Mouse (Mus musculus): Measurements from ENCODE around the gene Lpp.

Gene Lpp

DNA sequence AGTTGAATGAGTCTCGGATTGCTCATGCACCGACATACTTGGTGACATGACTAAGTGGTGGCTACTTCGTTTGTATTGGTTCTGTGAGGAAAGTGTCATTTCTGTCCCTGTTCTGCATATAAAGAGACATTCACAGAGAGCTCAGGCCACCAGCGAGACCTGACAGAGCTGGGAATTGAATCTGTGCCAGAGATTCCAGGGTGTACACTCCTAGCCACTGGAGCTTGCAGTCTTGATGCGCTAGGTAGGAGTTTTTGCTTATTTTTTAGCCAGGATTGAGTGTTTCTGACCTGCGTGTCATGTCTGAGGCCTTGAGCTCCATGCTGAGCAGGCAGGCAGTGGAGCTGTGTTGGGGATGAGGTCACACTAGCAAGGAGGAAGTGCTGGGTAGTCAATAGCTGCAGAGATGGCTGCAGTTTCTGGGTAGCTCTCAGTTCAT, 41.8 kb downstream of the Lpp start:
- no peak for DNase-seq (ENCODE audit: low spot score)

DNA sequence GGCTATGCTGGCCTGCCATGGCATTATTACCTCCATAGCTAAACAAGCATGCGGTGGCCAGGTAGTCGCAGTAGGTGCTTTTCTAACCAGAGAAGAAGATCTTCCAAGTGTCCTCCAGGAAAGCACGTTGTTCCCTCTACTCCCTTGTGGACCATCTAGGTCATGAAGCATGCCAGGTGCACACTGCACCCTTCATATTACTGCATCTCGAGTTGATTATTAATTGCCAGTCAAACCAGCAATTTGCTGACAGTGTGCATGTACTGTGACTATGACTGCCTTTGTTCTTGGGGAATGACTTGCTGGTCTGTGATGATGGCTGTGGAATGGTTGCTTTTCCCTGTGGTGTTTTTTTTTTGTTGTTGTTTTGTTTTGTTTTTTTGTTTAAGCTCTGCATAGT, 45.1 kb downstream of the Lpp start:
- no peak for DNase-seq (ENCODE audit: low spot score)

DNA sequence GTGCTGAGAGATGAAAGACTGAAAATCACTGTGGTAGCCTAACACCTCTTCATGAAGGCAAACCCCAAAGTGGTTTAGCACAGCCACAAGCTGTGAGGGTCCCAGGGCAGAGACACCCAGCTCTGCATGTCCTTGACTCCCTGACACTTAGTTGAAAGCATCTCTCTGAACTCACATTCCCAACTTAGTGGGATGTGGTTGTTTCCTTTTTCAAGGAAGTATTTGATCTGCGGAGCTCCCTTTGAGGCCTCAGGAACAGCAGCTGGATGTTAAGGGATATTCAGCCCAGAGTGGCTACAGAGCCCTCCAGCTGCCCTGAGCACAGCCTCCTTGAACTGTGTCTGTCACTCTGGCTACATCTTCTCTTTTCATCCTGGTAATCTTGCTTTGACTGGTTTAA, 48.0 kb downstream of the Lpp start:
- DNase-seq (ENCODE audit: low spot score), result no peak

DNA sequence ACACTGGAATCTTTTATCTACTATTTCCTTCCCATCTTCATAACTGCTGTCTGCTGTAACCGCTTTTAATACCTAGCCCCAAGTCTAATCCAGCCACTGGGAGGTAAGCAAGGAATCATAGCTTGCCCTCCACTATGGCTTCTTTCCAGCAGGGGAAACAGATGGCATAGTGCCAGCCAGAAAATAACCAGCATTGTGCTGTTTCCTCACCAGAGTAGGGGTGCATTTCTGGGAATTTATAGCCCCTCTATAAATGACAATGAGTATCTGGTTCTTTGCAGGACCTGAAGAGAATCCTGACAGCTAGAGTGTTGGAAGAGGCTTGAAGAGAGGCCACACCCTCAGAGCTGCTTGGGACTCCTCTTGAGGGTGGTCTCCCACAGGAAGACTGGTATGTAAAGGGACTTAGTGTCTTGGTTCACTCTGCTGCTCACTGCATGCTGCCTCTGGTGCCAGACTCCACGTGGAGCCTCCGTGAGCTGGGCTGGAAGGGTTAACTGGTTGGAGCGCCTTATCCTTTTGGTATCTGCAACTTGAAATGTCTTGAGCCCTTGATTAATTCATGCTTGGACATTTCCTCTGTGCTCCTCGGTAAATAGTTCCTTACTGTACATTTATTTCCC, 49.3 kb downstream of the Lpp start:
- DNase-seq (ENCODE audit: low spot score), result no peak

DNA sequence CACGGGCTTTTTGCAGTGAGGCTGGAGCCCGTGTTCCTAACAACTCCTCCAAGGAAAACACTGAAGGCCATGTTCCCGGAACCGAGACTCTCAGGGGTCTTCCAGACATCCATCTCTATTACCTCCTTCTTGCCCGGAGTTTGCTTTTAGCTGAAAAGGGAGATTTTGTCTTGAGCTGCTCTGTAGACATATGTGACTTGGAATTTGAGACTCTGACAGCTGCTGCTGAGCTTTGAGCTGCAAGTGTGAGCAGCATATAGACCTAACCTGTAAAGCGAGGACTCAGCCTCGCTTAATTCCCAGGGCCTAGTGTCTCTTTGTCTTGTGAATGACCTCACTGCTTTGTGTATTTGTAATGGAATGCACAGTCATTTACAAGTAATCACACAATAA, 49.8 kb downstream of the Lpp start:
- DNase-seq (ENCODE audit: low spot score), result no peak

DNA sequence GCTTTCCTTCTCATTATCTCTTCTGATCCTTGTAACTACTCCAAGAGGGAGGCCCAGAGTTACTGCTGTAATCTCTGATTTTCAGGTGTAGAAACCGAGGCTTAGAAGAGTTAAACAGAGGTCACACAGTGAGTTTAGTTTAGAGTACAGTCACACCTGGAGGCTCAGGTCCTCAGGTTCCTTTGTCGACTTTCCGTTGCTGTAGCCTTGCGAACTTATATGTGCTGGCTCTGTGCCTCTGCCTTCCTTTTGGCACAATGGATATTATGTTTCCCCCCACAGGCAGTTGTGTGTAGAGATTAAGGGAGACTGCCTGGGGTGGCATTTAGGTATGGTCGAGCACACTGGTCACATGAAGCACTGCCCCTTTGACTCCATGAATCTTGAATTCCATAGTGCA, 50.2 kb downstream of the Lpp start:
- DNase-seq (ENCODE audit: low spot score), result no peak

DNA sequence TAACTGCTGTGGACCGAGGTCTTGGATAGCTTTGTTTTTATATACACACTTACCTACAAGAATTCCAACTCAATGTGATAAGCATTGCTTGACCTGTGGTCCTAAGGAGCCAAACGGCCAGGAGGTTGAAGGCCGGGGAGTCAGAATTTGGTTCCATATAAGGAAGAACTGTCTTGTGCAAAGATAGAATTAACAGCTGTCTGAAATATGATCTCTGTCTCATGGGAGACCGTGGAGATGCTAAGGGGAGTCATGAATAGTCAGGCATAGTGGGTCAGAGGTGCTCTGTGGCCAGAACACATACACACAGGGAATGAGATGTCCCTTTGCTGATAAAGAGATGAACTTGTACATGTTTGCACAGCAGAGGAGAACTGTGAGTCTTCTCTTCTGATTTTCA, 51.5 kb downstream of the Lpp start:
- no peak for DNase-seq (ENCODE audit: low spot score)

DNA sequence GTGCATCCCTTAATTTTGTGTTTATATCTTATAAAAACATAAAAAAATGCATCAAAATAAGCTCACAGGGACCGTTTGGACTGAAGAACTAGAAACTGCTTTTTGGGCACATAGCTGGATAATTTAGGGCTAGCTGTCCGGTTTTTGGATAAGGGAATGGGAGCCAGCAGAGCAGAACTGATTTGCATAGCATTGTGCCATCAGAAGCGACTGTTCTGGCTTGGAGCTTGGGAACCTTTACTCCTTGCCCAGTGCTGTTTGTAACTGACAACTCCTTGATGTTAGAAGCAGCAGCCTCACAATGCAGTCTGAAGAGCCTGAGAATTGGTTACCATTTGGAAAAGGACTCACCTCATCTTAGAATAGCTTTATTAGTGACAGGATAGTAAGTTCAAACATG, 52.2 kb downstream of the Lpp start:
- no peak for DNase-seq (ENCODE audit: low spot score)

DNA sequence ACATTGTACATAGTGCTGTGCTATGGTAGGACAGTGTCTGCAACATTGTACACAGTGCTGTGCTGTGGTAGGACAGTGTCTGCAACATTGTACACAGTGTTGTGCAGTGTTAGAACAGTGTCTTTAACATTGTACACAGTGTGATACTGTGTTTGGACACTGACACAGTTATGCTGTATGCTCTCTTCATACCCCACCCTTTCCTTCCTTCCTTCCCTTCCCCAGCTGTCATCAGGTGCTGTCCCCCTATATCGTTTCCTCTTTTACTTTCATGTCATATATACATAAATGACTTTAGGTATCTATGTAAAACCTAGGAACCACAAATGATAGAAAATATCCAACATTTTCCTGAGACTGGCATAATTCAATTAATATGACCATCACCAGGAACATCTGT, 53.1 kb downstream of the Lpp start:
- no peak for DNase-seq (ENCODE audit: low spot score)

DNA sequence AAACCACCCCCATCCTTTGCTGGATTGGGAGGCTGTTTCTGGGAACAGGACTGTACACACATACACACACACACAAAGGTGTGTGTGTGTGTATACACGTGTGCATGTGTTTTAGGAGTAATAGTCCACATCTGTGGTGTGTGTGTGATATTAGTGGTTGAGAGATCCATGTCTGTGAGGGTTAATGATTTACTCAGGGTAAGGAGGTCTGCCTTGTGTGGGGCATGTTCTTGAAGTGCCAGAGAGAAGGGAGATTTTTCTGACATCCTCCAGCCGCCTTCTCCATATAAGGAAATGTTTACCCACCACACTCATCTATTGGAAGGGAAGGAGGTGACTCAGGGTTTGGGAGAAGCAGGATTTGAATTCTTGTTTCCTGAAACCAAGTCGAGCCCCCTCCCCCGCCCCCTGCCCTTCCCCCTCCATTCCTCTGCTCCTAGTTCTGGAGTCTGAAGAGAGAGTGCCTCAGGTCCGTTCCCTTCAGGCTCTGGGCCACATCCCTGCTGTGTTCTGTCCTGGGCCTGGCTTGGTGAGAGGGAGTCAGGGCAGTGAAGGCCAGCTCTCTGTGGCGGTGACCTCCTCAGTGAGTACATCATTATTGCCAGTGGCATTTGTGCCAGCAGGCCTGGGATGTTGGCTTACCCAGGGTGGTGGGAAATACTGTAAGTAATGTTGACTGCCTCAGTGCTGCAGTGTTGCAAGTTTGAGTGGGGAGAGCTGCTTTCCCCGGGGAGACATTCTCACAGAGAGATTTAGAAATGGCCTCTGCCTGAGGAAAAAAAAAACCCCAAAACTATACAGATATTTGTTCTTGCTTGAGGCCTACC, 54.6 kb downstream of the Lpp start:
- no peak for DNase-seq (ENCODE audit: low spot score)

DNA sequence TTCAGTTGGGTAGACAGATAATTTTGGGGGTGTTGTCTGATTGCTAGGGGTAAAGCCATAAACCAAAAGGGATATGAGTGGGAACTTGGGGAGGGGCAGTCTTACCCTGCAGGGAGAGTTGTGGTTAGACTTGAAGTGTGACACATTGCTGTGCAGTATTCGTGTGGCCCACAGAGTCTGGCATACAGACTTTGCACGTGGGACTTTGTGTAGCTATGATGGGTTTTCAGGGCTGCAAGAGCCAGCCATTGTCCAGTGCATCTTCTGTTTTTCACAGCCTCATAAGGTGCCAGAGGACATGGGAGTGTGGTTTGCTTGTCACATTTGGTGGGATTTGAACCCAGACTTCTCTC, 55.2 kb downstream of the Lpp start:
- no peak for DNase-seq (ENCODE audit: low spot score)

DNA sequence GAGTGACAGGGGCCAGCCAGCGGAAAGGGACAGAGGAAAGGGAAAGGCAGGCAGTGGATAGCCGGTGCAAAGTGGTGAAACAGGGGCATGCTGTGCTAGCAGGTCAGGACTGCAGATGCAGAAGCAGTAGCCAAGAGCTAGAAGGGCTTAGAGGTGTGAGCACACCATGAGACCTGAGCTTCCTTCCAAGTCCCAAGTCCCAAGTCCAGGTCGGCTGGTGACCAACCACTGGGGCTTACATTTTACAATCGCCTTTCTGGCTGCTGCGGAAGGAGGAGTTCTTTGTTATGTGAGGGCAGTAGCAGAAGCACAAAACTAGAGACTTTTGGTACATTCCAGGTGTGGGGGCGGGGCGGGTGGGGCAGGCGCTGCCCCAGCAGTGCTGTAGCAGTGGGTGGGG, 56.5 kb downstream of the Lpp start:
- DNase-seq (ENCODE audit: low spot score), result no peak

DNA sequence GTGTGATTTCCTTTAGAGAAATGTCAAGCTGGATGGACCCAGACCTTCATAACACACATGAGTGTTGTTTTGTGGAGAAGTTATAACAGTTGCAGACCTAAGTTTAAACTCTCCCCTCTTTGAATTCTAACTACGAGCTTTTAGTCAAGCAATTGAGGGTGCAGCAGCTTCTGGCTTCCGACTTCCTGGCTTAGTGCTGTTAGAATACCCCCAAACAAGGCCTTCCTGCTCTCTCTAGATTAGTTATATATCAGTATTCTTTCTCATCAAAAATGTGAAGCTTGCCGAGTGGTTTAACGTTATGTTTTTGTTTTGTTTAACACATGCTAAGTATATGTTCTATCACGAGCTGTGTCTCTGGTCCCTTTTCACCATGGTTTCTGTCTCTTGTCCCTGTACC, 56.9 kb downstream of the Lpp start:
- DNase-seq (ENCODE audit: low spot score), result no peak

DNA sequence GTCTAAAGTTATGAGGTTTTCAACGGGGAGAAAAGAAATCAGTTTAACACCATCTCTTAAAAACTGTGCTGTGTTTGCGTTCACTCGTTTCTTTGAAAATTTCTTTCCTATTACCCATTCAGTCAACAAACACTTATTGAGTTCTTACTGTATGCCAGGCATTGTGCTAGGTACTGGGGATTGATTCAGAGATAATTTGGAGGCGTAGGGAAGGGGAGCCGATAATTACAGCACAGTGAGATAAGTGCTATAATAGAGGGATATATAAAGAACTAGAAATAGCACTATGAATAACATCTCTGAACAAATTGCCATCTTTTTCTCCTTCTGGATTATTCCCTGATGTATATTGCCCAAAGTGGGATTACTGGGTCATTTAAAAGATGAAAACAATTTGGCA, 57.8 kb downstream of the Lpp start:
- DNase-seq (ENCODE audit: low spot score), result no peak

DNA sequence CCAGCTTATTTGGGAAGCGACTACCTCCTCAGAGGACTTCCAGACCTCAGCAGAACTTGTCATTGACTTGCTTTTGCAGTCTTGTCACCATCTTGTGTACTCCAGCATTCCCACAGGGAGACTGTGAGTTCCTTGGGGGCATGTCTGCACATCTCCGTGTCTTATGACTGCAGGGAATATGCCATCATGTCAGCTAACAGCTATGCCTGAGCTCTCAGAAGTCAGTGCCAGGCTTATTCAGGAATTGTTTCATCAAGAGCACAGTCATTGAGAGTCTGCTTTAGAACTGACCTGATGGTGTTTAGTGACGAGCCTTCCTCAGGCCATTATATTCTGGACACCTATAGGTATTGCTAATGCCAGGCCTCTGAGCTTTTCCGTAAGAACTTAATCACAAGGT, 60.2 kb downstream of the Lpp start:
- no peak for DNase-seq (ENCODE audit: low spot score)

DNA sequence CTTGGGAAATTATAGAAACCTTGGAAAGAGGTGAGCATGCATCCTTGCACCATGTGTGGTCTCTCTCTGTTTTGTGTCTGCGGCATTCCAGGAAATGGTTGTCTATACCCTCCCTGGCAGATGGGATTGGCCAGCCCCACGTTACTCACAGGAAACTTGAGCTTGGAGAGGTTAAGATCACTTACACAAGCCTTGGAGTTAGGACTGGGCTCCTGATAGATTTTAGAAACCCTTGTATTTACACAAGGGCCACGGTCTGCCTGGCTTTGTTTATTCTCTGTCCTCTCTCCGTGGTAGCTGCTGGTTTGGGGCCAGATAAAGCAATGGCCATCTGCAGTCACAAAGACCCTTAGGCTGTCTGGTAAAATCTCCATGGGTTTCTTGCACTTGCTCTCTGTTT, 61.2 kb downstream of the Lpp start:
- no peak for DNase-seq (ENCODE audit: low spot score)

DNA sequence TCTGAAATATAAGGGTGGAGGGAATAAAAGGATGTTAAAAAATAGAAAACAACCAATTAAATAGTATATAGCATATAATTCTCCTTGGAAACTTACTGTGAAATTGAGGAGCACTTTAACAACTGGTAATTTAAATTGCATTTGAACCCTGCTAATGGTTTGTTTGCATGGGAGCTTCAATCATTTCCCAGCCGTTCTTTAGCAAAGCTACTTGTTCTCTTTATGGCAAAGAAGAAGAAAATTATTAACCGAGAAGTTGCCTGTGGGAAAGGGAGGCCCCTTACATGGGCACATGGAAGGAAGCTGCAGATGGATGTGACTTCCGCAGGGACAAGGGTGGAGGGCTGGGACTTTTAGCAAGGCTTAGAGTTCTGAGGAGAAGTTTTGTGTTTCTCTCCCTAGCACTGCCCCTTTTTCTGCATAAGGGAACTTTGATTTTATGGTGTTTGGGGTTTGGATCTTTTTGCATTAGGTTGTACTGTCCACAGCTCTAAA, 62.1 kb downstream of the Lpp start:
- no peak for DNase-seq (ENCODE audit: low spot score)

DNA sequence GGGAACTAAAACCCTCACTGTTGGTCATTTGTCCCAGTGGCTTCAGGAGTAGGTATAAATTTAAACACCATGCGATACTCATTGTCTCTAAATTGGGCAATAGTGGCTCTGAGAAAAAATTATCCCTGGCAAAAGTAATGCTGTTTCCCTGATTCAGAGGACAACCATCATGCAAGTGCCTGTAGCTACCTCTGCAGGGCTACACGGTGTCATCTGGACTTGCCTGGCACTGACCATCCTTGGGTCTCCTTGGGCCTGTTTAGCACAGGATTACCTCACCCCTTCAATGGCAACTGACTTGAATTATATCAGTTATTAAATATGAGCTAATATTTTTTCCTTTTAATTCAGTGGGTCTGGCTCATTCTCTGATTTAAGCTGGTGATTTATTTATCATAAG, 70.5 kb downstream of the Lpp start:
- DNase-seq (ENCODE audit: low spot score), result no peak

DNA sequence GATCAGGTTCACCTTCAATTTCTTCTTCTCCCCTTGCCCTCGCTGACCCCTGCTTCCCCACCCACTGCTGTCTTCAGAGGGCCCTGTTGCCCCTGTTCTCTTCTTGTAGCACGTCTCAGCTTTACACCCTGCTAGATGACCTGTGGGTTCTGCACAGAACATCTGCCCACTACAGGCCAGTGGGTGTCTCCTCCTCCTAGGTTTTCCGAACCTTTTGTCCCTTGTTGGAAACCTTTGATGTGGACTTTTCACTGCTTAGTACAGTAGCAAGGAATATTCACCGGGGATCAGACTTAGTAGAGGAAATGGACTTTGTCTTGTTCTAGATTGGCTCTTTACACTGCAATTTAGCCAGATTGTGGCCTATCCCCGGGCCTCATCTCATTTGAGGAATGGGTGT, 71.1 kb downstream of the Lpp start:
- DNase-seq (ENCODE audit: low spot score), result no peak

DNA sequence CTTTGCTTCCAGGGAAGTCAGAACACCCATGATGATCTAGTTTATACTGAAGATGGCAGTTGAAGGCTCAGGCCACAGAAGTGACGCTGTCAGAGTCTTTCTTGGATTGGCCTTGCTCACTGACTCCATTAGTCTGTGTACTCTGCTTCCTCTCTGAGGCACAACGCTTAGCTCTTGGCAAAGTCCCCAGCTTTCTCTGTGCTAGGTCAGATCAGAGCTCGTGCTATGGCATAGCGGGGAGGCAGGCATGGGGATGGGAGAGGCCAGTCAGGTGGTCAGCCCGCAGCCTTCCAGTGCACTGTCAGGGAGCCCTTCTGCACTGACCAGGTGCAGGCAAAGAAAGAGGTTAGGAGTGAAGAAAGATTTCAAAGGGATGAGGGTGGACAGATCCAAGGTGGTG, 72.3 kb downstream of the Lpp start:
- no peak for DNase-seq (ENCODE audit: low spot score)

DNA sequence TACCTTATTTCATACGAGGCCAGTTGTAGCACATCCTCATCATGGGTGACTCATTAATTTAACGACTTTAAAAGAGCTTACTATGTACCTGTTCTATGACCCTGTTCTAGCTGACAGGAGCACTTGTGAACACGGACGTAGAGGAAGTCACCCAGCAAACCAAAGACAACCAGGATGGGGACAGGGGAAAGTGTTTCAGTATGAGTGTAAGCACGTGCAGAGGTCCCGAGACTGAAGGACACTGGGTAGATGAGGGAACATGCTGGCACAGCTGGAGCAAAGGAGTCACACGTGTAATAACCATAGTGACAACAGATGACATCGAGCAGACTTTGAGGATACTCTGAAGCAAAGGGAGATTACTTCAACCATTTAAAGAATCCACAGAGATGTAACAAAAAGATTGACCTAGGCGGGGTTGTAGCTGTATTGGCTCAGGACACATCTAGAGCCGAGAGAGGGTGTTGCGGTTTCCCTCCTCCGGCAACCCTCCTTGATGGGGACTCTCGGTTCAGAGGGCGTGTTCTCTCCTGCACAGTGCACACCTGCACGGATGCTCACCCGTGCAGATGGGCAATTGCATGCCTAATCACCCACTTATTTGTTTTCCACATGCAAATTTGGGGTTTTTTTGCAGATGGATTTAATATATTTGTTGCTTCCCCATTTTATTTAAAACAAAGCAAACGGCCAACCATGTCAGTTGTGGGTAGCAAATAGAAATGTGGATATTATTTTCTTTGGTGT, 74.4 kb downstream of the Lpp start:
- DNase-seq (ENCODE audit: low spot score), result no peak

DNA sequence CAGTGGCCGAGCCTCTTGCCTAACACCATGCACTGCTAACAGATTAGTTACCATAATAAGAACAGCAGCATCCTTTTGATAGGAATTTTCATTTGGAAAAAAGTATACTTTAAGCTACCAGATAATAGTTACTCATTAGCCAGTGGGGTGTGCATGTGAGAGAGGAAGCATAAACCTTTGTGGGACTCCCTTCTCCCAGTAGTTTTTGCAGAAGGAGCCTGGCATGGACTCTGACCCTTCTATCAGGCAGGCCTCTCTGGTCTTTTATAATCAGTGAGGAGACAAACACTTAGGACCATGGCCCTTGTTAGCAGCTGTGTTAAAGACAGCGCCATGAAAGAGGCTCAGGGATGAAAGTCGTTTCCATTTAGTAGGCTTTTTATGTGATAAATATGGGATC, 76.0 kb downstream of the Lpp start:
- DNase-seq (ENCODE audit: low spot score), result no peak

DNA sequence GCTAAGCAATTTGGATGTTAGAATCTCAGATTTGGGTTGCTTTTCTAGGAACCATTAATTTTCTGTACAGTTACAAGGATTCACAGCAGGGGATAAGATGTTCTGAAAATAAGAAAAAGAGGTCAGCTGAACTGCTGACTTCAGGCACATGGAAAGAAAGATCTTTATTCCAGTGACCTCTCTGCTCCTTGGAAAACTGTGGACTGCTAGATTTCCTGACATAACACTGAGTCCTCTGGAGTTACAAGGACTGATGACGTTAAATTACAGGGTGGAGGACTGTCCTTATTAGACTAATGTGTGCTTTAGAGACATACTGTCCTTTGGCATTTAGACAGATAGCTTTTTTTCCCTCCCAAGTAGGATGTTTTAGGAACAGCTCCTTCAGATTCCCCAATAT, 77.3 kb downstream of the Lpp start:
- no peak for DNase-seq (ENCODE audit: low spot score)

Measured in retina, embryonic 14.5 days (tissue).